Mouse (Mus musculus) C2C12 (cell line): ENCODE data around the gene Rfx2. TPM values are rescaled to one million over a fixed set of nuclear protein-coding genes. Genes with fewer than 3 reads are reported as not detected.

ENCODE experiments used
- H3K27me3 ChIP-seq: one replicate; pipeline ENCODE4 v1.6.1; 2011; ENCODE audit not compliant: control insufficient read depth, insufficient read depth, insufficient read length
- H3K36me3 ChIP-seq: one replicate; pipeline ENCODE4 v1.6.1; 2011; ENCODE audit not compliant: control insufficient read depth, insufficient read depth
- H3K4me3 ChIP-seq: one replicate; pipeline ENCODE4 v1.5.1; 2011; ENCODE audit warnings: mild to moderate bottlenecking, control low read depth; ENCODE audit not compliant: poor library complexity, insufficient read depth, severe bottlenecking
- H3K79me2 ChIP-seq: one replicate; pipeline ENCODE4 v1.6.1; 2011; ENCODE audit not compliant: control insufficient read depth, insufficient read depth
- H3K79me3 ChIP-seq: one replicate; pipeline ENCODE4 v1.6.1; 2011; ENCODE audit warnings: low read depth, control low read depth
- H3ac ChIP-seq: one replicate; pipeline ENCODE3; 2011; ENCODE audit warnings: low read depth; ENCODE audit not compliant: control insufficient read depth, insufficient read length
- CEBPB ChIP-seq: IDR thresholded peaks from one replicate; pipeline ENCODE4 v1.6.1; 2011; ENCODE audit warnings: low read depth, mild to moderate bottlenecking, control low read depth, moderate library complexity
- CTCF ChIP-seq: IDR thresholded peaks from one replicate; pipeline ENCODE4 v1.5.1; 2011; ENCODE audit not compliant: control insufficient read depth, insufficient read depth, insufficient read length
- FOSL1 ChIP-seq: IDR thresholded peaks from one replicate; pipeline ENCODE4 v1.8.0; 2011; ENCODE audit warnings: mild to moderate bottlenecking, low read length; ENCODE audit not compliant: poor library complexity, insufficient read depth, severe bottlenecking
- MAX ChIP-seq: IDR thresholded peaks from one replicate; pipeline ENCODE4 v1.6.1; 2011; ENCODE audit warnings: mild to moderate bottlenecking, control low read depth
- MYOD1 ChIP-seq: IDR thresholded peaks from one replicate; pipeline ENCODE4 v1.6.1; 2011; ENCODE audit warnings: low read depth; ENCODE audit not compliant: control insufficient read depth, insufficient read length
- MYOG ChIP-seq: IDR thresholded peaks from one replicate; pipeline ENCODE4 v1.6.1; 2011; ENCODE audit not compliant: control insufficient read depth, insufficient read length; ENCODE audit errors: extremely low read depth
- USF1 ChIP-seq: IDR thresholded peaks from one replicate; pipeline ENCODE4 v1.6.1; 2011; ENCODE audit warnings: low read depth, mild to moderate bottlenecking, control low read depth, moderate library complexity
- polyA plus RNA-seq: library from polyadenylated mRNA; unstranded; fragments of >200 nt; fragmentation: generic; extraction: Trizol; gene quantifications from one replicate; pipeline ENCODE4 v1.2.1, GENCODE M21; 2012; ENCODE audit warnings: missing spikeins

Gene Rfx2
- polyA plus RNA-seq, 1 experiment = 2.6 TPM

DNA sequence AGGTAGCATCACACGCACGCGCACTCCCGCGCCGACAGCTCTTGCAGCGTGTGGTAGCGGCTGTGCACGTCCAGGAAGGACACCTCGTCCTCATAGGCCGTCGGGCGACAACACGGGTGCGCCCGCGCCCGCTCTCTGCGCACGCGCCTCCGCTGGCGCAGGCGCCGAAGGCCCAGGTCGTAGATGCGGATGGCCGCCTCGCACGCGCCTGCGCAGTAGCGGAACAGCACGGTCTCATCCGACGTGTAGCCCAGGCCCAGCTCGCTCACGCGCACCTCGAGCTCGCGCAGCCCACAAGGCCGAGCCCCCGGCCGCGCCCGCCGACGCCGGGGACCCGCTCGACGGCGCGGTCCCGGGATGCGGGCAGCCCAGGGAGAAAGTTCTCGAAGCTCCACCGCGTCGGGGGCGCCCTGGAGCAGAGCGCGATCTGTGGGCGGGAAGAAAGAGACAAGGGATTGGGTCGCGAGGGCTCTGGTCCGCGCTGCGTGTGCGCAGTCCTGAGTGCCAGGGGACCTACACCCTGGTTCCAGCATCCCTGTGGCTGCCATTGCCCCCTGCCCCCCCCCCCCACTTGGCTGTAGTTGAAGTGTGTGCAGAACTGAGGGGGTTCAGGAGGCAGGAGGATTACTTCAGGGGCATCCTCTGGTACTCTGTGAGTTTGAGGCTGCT is 79.3 kb downstream of the Rfx2 start:
- Histone ChIP-seq H3K27me3 (peaks cover 40% of the 10 kb centered on the region), H3K36me3 (no peaks in the 10 kb centered on the region), H3K79me2 (no peaks in the 10 kb centered on the region), H3ac (no peak overlapping the region), H3K79me3 (no peaks in the 10 kb centered on the region), H3K4me3 (no peak overlapping the region)
- TF ChIP-seq MAX = no peak
- no peak for TF ChIP-seq MYOD1
- TF ChIP-seq CEBPB = no peak
- no peak for TF ChIP-seq USF1
- no peak for TF ChIP-seq CTCF
- no peak for TF ChIP-seq MYOG
- TF ChIP-seq FOSL1 = no peak

DNA sequence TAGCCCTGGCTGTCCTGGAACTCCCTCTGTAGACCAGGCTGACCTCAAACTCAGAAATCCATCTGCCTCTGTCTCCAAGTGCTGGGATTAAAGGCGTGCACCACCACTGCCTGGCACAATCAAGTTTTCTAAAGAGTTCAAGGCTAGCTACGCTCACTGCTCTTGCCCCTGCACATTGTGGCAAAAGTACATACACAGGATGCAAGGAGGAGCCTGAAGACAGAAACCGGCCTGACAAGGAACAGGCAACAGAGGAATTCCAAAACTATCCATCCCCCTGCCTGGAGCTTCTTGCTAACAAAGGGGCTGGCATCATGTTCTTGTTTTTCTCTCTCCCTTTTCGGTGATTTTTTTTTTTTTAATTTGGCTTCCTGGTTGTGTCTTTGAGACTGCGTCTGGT is 86.6 kb downstream of the Rfx2 start:
- Histone ChIP-seq H3K79me2 (no peaks in the 10 kb centered on the region), H3K36me3 (no peaks in the 10 kb centered on the region), H3K79me3 (no peaks in the 10 kb centered on the region), H3K27me3 (peaks cover 41% of the 10 kb centered on the region), H3ac (no peak overlapping the region), H3K4me3 (no peak overlapping the region)
- no peak for TF ChIP-seq CTCF
- TF ChIP-seq USF1 = no peak
- TF ChIP-seq FOSL1 = no peak
- TF ChIP-seq MYOD1 = no peak
- TF ChIP-seq MYOG = no peak
- TF ChIP-seq CEBPB = no peak
- TF ChIP-seq MAX = no peak

DNA sequence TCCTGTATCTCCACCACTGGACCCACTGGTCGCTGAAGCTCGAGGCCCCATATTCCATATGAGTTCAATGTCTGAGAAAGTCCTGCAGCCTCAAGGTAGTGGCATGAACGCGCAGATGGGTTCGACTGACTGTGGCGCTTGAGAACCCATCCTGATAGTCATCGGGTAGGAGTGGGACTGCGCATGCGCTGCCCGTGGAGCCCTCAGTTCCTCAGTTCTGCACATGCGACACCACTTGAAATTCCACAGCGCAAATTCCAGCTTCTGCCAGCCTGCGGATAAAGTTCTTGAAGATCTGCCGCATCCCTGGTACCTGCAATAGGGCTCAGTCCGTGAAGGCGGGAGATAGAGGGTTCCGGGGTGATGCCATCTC is 90.0 kb downstream of the Rfx2 start:
- Histone ChIP-seq H3K27me3 (peaks cover 55% of the 10 kb centered on the region), H3K79me3 (no peaks in the 10 kb centered on the region), H3K4me3 (no peak overlapping the region), H3K79me2 (no peaks in the 10 kb centered on the region), H3K36me3 (no peaks in the 10 kb centered on the region), H3ac (no peak overlapping the region)
- TF ChIP-seq CTCF = no peak
- TF ChIP-seq MAX = no peak
- TF ChIP-seq CEBPB = no peak
- TF ChIP-seq FOSL1 = no peak
- no peak for TF ChIP-seq MYOG
- TF ChIP-seq MYOD1 = no peak
- TF ChIP-seq USF1 = no peak

DNA sequence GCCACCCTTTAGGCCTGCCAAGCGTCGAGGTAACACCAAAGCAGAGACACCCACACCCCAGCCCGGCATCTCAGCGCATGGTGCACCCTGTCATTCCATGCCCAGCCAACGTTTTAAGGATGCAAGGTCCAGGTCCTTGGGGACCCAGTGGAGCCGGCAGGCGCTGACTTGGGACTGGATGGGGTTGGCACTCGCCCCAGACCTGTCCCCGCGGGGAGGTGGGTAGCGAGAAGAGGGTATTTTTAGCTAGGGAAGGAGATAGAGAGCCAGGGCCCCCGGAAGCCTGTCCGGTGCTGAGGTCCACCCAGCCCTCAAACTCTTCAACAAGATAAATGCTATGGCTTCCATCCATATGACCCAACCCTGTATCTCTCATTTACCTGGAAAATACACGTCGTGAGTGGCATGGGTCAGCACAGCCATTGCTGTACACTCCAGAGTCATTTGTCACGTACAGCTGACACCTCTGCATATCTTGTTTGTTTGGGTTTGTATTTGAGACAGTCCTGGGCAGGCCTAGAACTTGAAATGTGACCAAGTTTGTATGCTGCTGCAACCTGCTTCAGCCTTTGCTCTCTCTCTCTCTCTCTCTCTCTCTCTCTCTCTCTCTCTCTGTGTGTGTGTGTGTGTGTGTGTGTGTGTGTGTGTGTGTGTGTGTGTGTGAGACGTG is 90.6 kb downstream of the Rfx2 start:
- H3K27me3 ChIP-seq = peaks cover 58% of the 10 kb centered on the region
- H3ac ChIP-seq = no peak overlapping the region
- no peaks in the 10 kb centered on the region for H3K79me3 ChIP-seq
- no peaks in the 10 kb centered on the region for H3K36me3 ChIP-seq
- no peaks in the 10 kb centered on the region for H3K79me2 ChIP-seq
- H3K4me3 ChIP-seq = no peak overlapping the region
- TF ChIP-seq FOSL1 (no peak), CEBPB (no peak), USF1 (no peak), CTCF (no peak), MYOD1 (no peak), MAX (no peak), MYOG (no peak)

DNA sequence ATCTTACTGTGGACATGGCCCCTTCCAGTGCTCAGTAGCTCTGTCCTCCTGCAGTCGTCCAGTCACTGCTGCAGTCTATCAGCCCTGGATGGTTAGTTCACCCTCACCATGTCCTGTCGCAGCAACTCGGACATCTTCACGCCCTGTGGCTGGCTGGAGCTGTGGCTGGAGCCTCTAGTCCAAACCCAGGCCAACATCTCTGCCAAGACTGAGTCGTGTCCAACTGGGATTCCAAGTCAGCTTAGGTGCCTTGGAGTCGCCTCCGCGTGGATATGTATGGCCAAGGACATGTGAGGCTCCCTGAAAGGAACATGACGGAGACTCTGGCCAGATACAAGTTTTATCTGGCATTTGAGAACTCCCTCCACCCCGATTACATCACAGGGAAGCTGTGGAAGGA is 92.6 kb downstream of the Rfx2 start:
- TF ChIP-seq USF1 = no peak
- TF ChIP-seq CEBPB = no peak
- TF ChIP-seq MAX = no peak
- no peak for TF ChIP-seq FOSL1
- H3K36me3 ChIP-seq = no peaks in the 10 kb centered on the region
- H3K4me3 ChIP-seq = no peak overlapping the region
- H3K79me2 ChIP-seq = no peaks in the 10 kb centered on the region
- H3ac ChIP-seq = no peak overlapping the region
- H3K27me3 ChIP-seq = peaks cover 68% of the 10 kb centered on the region
- H3K79me3 ChIP-seq = no peaks in the 10 kb centered on the region

DNA sequence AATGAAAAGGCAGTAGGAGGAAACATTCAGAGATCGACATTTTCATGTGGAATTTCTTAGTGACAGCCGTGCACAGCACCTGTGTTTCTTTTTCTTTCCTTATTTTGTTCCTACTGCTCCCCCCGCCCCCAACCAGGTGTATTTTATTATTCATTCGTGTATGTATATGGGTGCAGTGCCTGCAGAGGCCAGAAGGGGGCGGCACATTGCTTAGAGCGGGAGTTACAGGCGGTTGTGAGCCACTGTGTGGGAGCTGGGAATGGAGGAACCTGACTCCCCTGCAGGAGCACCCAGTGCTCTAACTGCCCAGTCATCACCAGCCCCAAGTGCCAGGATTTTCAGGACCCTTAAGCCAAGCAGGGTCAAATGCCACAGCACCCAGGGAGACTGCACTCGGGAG is 94.3 kb downstream of the Rfx2 start:
- H3K79me2 ChIP-seq = no peaks in the 10 kb centered on the region
- no peaks in the 10 kb centered on the region for H3K36me3 ChIP-seq
- no peak overlapping the region for H3ac ChIP-seq
- TF ChIP-seq MYOD1 (no peak), FOSL1 (no peak), CEBPB (no peak), USF1 (no peak), MAX (no peak), MYOG (no peak), CTCF (no peak)
- H3K79me3 ChIP-seq = no peaks in the 10 kb centered on the region
- no peak overlapping the region for H3K4me3 ChIP-seq
- H3K27me3 ChIP-seq = peaks cover 70% of the 10 kb centered on the region
